Mouse (Mus musculus) bone marrow macrophage, adult 2 months (primary cell): ENCODE results near the gene Camk2d.

Experiments
- CTCF ChIP-seq: IDR thresholded peaks from 2 replicates; pipeline ENCODE4 v1.5.1; 2012; ENCODE audit warnings: low read depth, mild to moderate bottlenecking, low read length, moderate library complexity
- POLR2A ChIP-seq: IDR thresholded peaks from 2 replicates; pipeline ENCODE4 v1.6.1; 2012; ENCODE audit warnings: mild to moderate bottlenecking, low read depth, low read length, borderline replicate concordance

DNA sequence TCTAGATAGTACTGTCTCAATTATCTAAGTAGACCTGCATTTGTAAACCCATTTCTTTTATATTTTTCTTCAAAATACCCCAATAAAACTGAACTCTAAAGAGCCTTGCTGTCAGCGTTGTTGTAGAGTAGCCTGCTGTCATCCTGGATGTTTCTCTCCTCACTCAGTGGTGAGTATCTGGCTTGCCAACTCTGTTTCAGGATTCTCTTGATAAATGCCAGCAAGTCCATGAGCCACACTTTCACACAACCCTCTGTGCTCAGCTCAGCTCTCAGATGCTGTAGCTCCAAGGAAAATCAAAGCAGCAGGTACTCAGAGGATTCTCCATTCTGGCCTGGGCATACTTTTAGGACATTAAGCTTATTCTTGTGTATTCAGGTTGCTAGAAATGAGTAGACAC lies 109.4 kb downstream of the Camk2d start:
- no peak for TF ChIP-seq CTCF
- TF ChIP-seq POLR2A, result no peak
